ENCODE assay signal across 9 mouse cellular contexts in genomic region chr14:32683982-32684734, GRCm38 (mm10). TPM values are rescaled to one million over a fixed set of nuclear protein-coding genes. Genes with fewer than 3 reads are reported as not detected.
DNase-seq lines count a peak whose midpoint lies in the region; ATAC-seq and TF ChIP-seq lines count a peak whose summit lies in the region.
"Had no signal": no experiment of that assay in that cellular context is flagged by ENCODE, and none has a peak within 500 bp of the region (broad histone marks: within the 10 kb centered on the region; RNA-seq: fewer than 3 reads in every experiment).

No protein-coding gene starts in this region.

- H3K27me3 ChIP-seq in intestine, embryonic 14.5 days (replicated peaks; ENCODE audit: control insufficient read depth, insufficient read depth, low read length): no peaks in the 10 kb centered on the region
- H3K27me3 ChIP-seq in intestine, postnatal 0 days (replicated peaks; ENCODE audit: control insufficient read depth, insufficient read depth, low read length): no peaks in the 10 kb centered on the region
- H3K27me3 ChIP-seq in heart, embryonic 16.5 days (ENCODE audit: control insufficient read depth, insufficient read depth, low read length): no peaks in the 10 kb centered on the region
- no peaks in the 10 kb centered on the region for H3K27me3 ChIP-seq in midbrain, embryonic 14.5 days (ENCODE audit: control insufficient read depth, insufficient read depth, low read length)
- no peaks in the 10 kb centered on the region for H3K27me3 ChIP-seq in thymus, adult 2 months (ENCODE audit: control insufficient read depth, insufficient read depth, low read length)
- H3K27me3 ChIP-seq: liver, embryonic 15.5 days had no signal

- no peak for TF ChIP-seq POLR2A in thymus, adult 2 months (IDR thresholded peaks at IDR 0.05; ENCODE audit: control insufficient read depth, extremely low read depth, insufficient read depth, low read length, poor library complexity)

- TF ChIP-seq CTCF in intestine, postnatal 0 days (IDR thresholded peaks at IDR 0.05; ENCODE audit: low read depth): no peak
- no peak for TF ChIP-seq CTCF in thymus, adult 2 months (IDR thresholded peaks at IDR 0.05; ENCODE audit: borderline replicate concordance, control insufficient read depth, extremely low read depth, insufficient read depth, low read length, poor library complexity)

- peaks cover 3% of the 10 kb centered on the region; the same call in 1 of the 2 replicates for H3K4me1 ChIP-seq in intestine, embryonic 14.5 days (replicated peaks; ENCODE audit: control insufficient read depth, insufficient read depth, low read length)
- H3K4me1 ChIP-seq in intestine, postnatal 0 days (replicated peaks; ENCODE audit: control insufficient read depth, insufficient read depth, low read length): no peaks in the 10 kb centered on the region
- peaks cover 19% of the 10 kb centered on the region for H3K4me1 ChIP-seq in heart, embryonic 16.5 days (ENCODE audit: control insufficient read depth, insufficient read depth, low read length)
- peaks cover 13% of the 10 kb centered on the region for H3K4me1 ChIP-seq in midbrain, embryonic 14.5 days (ENCODE audit: control insufficient read depth, insufficient read depth, low read length)
- no peaks in the 10 kb centered on the region for H3K4me1 ChIP-seq in thymus, adult 2 months (replicated peaks; ENCODE audit: control insufficient read depth, insufficient read depth, low read length)
- H3K4me1 ChIP-seq: liver, embryonic 15.5 days had no signal

- no peak overlapping the region for H3K9ac ChIP-seq in intestine, embryonic 14.5 days (ENCODE audit: low read length)
- no peak overlapping the region for H3K9ac ChIP-seq in intestine, postnatal 0 days (ENCODE audit: low read depth, low read length)
- peak overlapping the region; percentile 79 for H3K9ac ChIP-seq in heart, embryonic 16.5 days (ENCODE audit: low read length)
- no peak overlapping the region for H3K9ac ChIP-seq in midbrain, embryonic 14.5 days (replicated peaks; ENCODE audit: low read length)
- H3K9ac ChIP-seq: liver, embryonic 15.5 days had no signal

- DNase-seq in intestine, embryonic 14.5 days (ENCODE audit: low spot score): no peak
- DNase-seq in brain, adult 2 months (ENCODE audit: low read depth, low spot score): peak; percentile 24
- DNase-seq in midbrain, embryonic 14.5 days: peak; percentile 78
- DNase-seq in thymus, adult 2 months: no peak
- no peak for DNase-seq in gastrocnemius, adult 18-20 months (ENCODE audit: low spot score)
- DNase-seq in lung, postnatal 36 days: no peak

- H3K4me3 ChIP-seq in intestine, embryonic 14.5 days (ENCODE audit: low read depth, low read length): no peak overlapping the region
- H3K4me3 ChIP-seq in intestine, postnatal 0 days (ENCODE audit: low read depth, low read length): no peak overlapping the region
- H3K4me3 ChIP-seq in heart, embryonic 16.5 days (ENCODE audit: low read length): peak overlapping the region; percentile 57
- H3K4me3 ChIP-seq in midbrain, embryonic 14.5 days (replicated peaks; ENCODE audit: low read depth, low read length): no peak overlapping the region
- H3K4me3 ChIP-seq in thymus, adult 2 months (ENCODE audit: control insufficient read depth, insufficient read depth, low read length): no peak overlapping the region
- H3K4me3 ChIP-seq: liver, embryonic 15.5 days had no signal

- no peaks in the 10 kb centered on the region for H3K9me3 ChIP-seq in intestine, embryonic 14.5 days (ENCODE audit: control insufficient read depth, low read length)
- H3K9me3 ChIP-seq in intestine, postnatal 0 days (ENCODE audit: control insufficient read depth): no peaks in the 10 kb centered on the region
- no peaks in the 10 kb centered on the region for H3K9me3 ChIP-seq in heart, embryonic 16.5 days (replicated peaks; ENCODE audit: control insufficient read depth, low read length)
- H3K9me3 ChIP-seq in midbrain, embryonic 14.5 days (ENCODE audit: control insufficient read depth, low read length): no peaks in the 10 kb centered on the region
- H3K9me3 ChIP-seq: liver, embryonic 15.5 days had no signal

- WGBS in intestine, embryonic 14.5 days: 69% methylated on average over 19 of the region's 19 CpGs
- WGBS in intestine, postnatal 0 days: 59% methylated on average over 19 of the region's 19 CpGs
- WGBS in heart, embryonic 16.5 days: 43% methylated on average over 19 of the region's 19 CpGs
- WGBS in midbrain, embryonic 14.5 days: 29% methylated on average over 19 of the region's 19 CpGs
- WGBS in thymus, adult 2 months: 77% methylated on average over 19 of the region's 19 CpGs

- H3K27ac ChIP-seq in intestine, embryonic 14.5 days (ENCODE audit: low read depth): no peak overlapping the region
- no peak overlapping the region for H3K27ac ChIP-seq in intestine, postnatal 0 days (ENCODE audit: low read depth, low read length)
- H3K27ac ChIP-seq in heart, embryonic 16.5 days (ENCODE audit: low read length): peak overlapping the region; percentile 97
- no peak overlapping the region for H3K27ac ChIP-seq in midbrain, embryonic 14.5 days (replicated peaks; ENCODE audit: low read depth, low read length)
- no peak overlapping the region for H3K27ac ChIP-seq in thymus, adult 2 months (ENCODE audit: control insufficient read depth, insufficient read depth, low read length)
- H3K27ac ChIP-seq: liver, embryonic 15.5 days had no signal

- no peaks in the 10 kb centered on the region for H3K36me3 ChIP-seq in intestine, embryonic 14.5 days (ENCODE audit: control insufficient read depth, insufficient read depth, low read length)
- H3K36me3 ChIP-seq in intestine, postnatal 0 days (ENCODE audit: control insufficient read depth, insufficient read depth): no peaks in the 10 kb centered on the region
- H3K36me3 ChIP-seq in heart, embryonic 16.5 days (ENCODE audit: control insufficient read depth, insufficient read depth): no peaks in the 10 kb centered on the region
- H3K36me3 ChIP-seq in midbrain, embryonic 14.5 days (ENCODE audit: control insufficient read depth, insufficient read depth, low read length): no peaks in the 10 kb centered on the region
- H3K36me3 ChIP-seq in thymus, adult 2 months (ENCODE audit: control insufficient read depth, insufficient read depth, low read length): no peaks in the 10 kb centered on the region
- H3K36me3 ChIP-seq: liver, embryonic 15.5 days had no signal

- H3K4me2 ChIP-seq in intestine, embryonic 14.5 days (ENCODE audit: low read length): peak overlapping the region; percentile 36; the same call in 1 of the 2 replicates
- H3K4me2 ChIP-seq in intestine, postnatal 0 days (replicated peaks; ENCODE audit: low read depth): no peak overlapping the region
- peak overlapping the region; percentile 70 for H3K4me2 ChIP-seq in heart, embryonic 16.5 days (ENCODE audit: low read depth, low read length)
- H3K4me2 ChIP-seq in midbrain, embryonic 14.5 days (ENCODE audit: low read length): peak overlapping the region; percentile 42
- H3K4me2 ChIP-seq: liver, embryonic 15.5 days had no signal

- ATAC-seq in intestine, embryonic 14.5 days (replicated peaks; ENCODE audit: low FRiP score, low TSS enrichment, low read depth): no peak
- ATAC-seq in intestine, postnatal 0 days: no peak
- no peak for ATAC-seq in heart, embryonic 16.5 days (replicated peaks; ENCODE audit: extremely low read depth, insufficient read depth, low FRiP score)
- no peak; the same call in 1 of the 2 replicates for ATAC-seq in midbrain, embryonic 14.5 days (ENCODE audit: low FRiP score, low TSS enrichment)

RNA-seq across cellular contexts. Expression of gene 3425401B19Rik, which starts 0.9 kb away (rescaled TPM):
- polyA plus RNA-seq in intestine, embryonic 14.5 days (2014; fragmentation: Nextera tagmentation; extraction: Ambion mirVana): 0.05 and 0.17 TPM in 2 replicates
- polyA plus RNA-seq in intestine, postnatal 0 days (2015; fragmentation: Nextera tagmentation; extraction: Ambion mirVana): 0.14 and 0.38 TPM in 2 replicates
- 8.4 and 10.4 TPM in 2 replicates for polyA plus RNA-seq in heart, embryonic 16.5 days (2015; fragmentation: Nextera tagmentation; extraction: Ambion mirVana)
- not detected in 2 replicates for polyA plus RNA-seq in midbrain, embryonic 14.5 days (2014; fragmentation: Nextera tagmentation; extraction: Ambion mirVana)
- polyA plus RNA-seq in thymus, adult 2 months (2012; rRNA removed): 0.31 and 0.81 TPM in 2 replicates
- 100 to 1,000 TPM; 355 to 389 TPM for total RNA-seq in gastrocnemius, adult 18-20 months (2021)

Comparison
In these comparisons a context has a peak if more than half of its experiments do, and no peak if none do; other contexts are left out.
1. DNase-seq: peak in brain, adult 2 months (single experiment) and midbrain, embryonic 14.5 days (single experiment); none in intestine, embryonic 14.5 days (single experiment), thymus, adult 2 months (single experiment), gastrocnemius, adult 18-20 months (single experiment) and lung, postnatal 36 days (single experiment).